Mouse (Mus musculus) kidney, adult 8-10 months (tissue): ENCODE measurements around the gene Tcte1.

Experiments used
- DNase-seq, 2 experiments: peaks; one replicate each; pipeline ENCODE4 v3.0.0; 2022

Gene Tcte1

DNA sequence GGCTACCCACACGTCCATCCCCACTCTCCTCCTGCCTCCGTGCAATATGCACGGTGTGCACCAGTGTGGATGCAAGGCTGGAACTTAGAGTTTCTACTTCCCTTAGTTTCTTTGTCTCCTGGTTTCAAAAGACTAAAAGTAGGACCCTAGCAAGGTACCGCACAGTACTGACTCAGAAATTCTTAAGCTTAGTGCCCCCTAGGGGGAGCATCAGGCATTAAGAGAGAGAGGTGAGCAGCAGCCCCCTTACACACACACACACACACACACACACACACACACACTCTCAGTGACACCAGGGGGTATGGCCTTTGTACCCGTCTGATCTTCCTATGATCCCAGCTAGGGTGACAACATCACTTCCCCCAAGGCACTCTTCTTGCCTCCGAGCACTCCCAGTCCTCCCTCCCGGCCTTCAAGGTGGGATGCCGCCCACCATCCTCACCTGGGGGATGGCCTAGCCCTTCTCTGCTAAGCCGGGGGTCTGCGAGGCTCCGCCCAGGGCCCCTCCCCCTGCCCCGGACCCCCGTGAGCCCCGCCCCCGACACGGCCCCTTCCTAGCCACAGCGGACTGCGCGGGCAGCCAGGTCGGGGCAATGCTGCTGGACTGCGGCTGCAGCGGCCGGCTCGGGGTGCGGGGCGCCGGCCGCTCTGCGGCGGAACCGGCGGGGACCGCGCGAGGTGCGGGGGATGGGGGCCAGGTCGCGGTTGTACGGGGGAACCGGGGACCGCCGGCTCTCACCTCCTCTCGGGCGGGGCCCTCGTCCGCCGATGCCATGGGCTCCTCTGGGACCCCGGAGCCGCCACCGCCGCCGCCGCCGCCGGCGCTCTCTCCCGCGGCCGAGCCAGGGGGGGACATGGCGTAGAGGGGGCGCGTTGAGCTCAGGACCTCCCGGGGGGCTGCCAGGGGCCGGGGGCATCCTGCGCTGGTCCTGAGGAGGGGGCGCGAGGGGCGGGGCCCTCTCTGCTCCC, 25.6 kb downstream of the Tcte1 start:
- no peak for DNase-seq

DNA sequence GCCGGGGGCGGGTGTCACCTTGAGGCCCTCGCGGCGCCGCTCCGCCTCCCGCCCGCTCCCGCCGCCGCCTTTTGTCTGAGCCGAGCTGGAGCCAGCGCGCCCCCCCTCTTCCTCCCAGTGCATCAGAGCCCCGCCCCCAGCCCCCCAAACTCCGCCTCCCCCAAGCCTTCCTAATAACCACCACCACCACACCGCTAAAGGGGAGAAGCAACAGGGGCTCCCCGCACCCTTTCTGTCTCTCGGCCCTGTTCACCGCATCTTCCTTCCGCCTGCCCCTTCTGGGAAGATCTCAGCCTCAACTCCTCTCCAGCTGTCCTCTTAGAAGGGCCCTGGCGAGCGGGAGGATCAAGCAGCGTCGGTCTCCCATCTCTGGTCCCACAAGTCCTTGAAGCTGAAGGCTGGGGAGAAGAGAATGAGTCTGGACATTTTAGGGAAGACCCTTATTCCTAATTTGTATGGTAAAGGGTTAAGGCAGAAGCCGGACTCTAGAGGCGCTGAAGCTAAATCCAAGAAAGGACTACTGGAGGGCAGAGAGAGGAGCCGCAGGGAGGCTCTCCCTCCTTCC, 26.5 kb downstream of the Tcte1 start, which contains the start of gene Tmem151b:
Tmem151b (minus strand) TSS at position 61 of the 565 bp plus-strand sequence.
- no peak for DNase-seq

DNA sequence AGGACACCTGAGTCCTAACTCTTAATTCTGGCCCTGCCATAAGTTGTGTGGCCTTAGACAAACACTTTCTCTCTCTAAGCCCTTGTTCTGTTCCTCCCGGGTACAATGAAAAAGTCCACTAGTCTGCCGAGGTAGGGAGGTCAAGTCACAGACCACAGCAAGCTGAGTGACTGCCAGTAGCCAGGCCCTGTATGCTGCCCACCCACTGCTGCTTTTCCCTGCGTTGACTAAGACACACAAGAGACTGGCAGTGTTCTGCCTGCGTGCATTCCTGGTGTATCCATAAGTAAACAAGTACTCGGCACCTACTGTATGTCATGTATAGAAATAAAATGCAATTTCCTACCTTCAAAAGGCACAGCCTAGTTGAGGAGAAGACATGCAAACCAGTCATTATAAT, 27.0 kb downstream of the Tcte1 start:
- DNase-seq: no peak

DNA sequence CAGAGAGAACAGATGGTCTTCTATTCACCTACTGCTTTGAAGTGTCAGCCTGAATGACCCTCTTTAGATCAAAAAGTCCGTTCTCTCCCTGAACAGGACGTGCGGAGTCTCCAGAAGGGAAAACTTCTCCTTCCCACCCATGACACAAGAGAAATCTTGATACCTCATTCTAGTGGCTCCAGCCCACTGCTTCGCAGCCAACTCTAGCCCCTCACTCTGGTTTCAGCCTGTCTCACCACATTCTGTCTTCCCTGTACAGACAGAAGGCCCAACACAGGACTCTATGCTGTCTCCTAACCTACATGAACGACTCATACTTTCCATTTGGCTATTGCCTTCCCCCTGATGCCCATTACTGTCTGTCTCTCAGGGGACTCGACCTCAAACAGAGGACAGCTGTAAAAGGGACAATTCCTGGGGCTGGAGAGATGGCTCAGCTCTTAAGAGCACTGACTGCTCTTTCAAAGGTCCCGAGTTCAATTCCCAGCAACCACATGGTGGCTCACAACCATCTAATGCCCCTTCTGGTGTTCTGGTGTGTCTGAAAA, 28.1 kb downstream of the Tcte1 start:
- no peak for DNase-seq

DNA sequence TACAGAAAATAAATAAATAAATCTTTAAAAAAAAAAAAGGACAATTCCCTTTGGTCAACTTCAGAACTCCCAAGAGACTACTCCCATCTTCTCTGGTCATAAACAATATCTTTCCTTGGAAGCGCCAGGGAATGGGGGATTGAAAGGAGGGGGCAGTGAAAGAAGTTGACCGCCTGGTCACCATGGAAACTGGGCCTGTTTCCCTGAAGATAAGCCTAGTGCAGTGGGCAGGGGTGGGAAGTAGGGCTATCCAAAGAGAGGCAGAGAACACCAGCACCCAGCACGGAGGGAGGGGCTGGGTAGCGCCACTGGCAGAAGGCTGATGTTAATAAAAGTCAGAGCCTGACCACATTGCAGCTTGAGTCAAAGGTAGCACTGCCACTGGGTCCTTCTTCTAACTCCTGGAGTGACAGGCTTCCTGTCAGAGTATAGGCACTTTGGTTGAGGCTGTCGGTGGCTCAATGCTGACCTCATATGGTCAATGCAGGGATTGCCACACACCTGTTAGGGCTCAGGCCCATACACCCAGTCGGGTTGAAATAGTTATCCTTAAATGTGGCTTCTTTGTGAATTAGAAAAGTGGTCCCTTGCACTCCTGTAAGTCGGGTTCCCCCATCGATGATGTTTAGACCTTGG, 28.7 kb downstream of the Tcte1 start:
- peak; percentile 75 to 87 for DNase-seq

DNA sequence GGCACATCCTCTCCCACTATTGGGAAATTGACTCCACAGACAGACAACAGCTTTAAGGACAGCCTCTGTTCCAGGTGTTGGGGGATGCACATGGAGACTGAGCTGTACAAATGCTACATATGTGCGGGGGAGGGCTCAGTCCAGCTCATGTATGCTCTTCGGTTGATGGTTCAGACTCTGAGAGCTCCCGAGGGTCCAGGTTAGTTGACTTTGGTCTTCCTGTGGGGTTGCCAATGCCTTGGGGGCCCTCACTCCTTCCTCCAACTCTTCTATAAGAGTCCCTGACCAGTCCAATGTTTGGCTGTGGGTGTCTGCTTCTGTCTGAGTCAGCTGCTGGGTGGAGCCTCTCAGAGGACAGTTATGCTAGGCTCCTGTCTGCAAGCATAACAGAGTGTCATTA, 29.8 kb downstream of the Tcte1 start:
- no peak for DNase-seq

DNA sequence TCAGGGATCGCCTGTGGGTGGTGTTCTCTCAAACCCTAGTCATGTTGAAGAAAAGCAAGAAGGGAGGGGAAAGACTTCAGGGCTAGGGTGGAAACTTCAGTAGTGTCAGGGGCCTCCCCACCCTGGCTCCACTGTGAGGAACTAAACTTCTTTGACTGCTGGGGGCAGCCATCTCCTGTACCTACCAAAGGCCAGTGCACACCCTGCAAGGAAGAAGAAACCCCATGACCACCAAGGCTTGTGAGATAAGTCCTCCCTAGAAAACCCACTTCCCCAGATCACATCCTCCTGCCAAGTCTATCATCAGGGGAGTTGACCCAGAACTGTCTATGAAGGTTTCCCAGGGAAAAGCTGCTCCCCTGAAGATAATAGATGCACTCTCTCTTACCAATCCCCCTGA, 31.2 kb downstream of the Tcte1 start:
- no peak for DNase-seq

DNA sequence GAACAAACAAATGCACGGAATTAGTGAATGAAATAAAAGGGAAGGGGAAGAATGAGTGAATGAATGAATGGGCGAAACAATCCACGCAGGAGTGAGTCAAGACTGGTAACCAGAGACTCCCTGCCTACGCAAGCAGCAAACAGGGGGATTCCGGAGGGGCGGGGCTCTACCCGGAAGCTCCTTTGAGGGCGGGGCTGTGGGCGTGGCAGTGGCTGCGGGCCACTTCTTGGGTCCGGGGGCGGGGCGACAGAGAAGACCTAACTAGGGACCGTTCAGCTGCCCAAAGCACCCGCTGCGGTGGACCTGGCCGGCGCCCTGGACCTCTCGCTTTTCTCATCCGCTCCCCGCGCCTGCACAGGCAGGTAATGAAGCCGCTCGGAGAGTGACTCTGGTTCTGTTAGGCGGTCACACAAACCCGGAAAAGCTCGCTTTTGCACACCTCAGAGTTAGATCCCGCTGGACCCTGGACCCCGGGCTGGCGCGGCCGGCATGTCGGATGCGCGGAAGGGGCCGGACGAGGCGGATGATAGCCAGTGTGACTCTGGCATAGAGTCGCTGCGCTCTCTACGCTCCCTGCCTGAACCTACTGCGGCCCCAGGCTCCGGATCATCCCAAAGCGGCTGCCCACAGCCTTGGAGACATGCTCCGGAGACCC, 32.3 kb downstream of the Tcte1 start, which contains the start of gene Nfkbie:
Nfkbie (plus strand) TSS at position 252 of the 655 bp plus-strand sequence.
- peak; percentile 93 to 98 for DNase-seq

DNA sequence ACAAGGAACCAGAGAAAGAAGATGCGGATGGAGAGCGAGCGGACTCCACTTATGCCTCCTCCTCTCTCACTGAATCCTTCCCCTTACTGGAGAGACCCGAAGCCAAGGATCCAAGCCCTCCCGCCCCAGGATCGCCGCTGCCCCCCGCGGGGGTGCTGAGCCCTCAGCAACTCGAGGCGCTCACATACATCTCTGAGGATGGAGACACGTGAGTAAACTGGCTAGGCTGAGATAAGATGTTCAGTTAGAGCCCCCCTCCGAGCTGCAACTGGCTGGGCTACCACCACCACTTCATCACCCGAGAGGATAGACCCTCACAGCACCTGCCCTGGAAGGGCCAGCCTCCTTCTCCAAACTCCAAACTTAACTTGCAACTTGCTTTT, 32.9 kb downstream of the Tcte1 start:
- no peak for DNase-seq

DNA sequence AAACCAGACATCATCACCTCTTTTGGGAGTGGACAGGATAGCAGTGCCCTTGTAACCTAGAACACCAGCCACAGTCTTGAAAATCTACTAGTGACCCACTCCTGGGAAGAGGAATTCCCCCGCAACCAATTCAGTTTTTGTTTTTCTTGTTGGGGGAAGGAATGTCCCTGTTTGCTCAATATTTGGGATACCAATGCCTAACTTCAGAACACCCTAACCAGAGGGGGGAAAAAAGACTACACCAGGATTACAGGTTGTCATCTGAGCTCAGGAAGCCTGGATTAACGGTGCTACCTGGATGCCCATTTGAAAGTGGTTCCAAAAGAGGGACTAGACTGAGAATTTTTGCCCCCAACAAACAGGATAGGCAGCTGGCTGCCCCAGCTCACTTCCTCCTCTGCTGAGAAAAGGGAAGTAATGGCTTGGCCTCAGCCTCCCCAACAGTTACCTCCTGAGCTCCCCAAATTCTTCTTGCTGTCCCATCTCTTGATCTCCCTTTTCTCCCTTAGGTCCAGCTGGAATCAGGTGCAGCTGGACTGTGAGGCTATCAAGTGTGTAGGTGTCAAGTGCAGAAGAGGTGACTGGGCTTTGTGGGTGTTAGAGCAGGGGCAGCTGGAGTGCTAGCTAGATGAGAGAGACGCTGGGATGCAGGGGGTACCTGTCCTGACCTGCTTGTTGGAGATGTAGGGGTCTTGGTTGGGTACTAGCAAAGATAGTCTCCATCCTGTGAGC, 33.4 kb downstream of the Tcte1 start:
- DNase-seq: no peak

DNA sequence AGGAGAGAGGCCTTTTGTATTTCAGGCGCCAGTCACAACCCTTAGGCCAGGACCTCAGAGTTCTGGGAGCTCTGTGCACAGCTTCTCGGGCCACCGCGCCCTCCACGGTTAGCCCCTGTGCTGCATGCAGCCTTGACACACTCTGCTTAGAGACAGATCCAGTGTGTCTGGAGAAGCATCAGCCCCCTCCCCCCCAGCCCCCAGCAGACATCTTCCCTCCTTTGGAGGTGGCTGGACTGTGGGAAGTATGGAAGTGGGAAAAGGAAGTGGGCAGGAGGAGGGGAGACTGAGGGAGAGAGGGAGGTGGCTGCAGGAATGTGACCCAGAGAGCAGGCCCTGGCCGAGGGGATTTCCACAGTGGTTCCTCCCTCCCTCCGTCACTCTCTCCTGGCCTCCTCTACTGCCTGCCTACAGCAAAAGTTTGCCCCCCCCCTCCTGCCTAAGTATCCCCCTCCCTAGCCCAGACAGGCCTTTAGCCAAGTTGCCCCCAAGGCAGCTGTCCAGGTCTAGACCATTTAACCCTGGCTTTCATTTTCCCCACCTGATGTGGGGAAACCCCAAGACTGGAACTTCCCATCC, 34.1 kb downstream of the Tcte1 start:
- no peak for DNase-seq

DNA sequence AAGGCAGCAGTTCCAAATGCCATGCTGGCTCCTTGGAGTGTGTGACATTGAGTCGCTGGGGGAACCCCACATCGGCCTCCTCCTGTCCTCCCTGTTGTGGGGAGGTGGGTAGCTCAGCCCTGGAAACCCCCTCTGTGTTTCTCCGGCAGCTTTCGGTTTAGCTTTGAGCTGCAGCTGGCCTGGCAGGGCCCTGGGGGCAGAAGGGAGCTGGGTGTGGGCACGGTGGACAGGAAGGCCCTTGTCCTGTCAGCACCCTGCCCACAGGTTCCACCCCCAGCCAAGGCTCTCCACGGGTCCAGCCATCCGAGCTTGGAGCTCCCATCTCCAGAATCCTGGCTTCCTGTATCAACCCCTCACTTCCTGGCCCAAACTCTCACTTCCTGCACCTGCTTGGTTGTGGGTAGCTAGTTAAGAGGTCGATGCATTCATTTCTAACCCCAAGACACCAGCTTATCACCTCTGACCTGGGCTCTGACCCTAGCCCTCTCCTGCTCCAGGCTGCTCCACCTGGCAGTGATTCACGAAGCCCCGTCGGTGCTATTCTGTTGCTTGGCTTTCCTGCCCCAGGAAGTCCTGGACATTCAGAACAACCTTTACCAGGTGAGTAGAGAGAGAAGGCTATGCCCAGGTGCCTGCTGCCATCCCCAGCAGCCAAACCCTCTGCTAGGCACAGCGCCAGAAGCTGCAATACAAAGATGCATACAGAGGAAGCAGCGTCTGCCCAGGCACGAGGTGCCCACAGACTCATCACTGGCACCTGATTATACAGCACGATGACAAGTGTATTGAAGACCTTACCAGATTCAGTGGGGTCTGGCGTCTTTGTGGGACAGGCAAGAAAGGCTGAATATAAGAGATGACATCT, 35.0 kb downstream of the Tcte1 start:
- DNase-seq: no peak

DNA sequence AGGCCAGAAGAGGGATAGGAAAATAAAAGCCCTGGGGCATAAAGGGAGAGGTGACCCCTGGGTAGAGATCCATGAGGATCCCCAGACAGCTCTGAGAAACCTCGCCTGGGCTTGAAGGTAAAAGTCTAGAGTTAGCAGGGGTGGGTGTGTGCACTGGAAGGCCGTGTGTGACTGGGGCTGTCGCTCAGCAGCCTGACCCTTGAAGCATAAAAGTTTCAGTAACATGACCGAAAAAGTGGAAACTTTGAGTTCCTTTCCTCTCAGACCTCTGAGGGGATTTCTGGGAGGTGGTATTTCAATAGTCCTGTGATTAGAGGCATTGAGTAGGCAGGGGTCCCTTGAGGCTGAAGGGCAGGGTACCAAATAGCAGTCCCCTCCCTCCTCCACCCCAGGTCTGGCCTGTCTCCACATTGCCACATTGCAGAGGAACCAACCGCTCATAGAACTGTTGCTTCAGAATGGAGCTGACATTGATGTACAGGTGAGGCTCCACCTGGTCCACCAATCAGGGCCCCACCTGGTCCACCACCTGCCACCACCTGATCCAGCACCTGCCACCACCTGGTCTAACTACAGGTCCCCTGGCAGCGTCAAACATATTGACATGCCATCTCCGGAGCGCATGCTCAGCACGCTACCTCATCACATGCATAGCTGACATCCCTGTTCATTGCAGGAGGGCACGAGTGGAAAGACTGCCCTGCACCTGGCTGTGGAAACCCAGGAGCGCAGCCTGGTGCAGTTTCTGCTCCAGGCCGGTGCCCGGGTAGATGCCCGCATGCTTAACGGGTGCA, 36.7 kb downstream of the Tcte1 start:
- DNase-seq: no peak

DNA sequence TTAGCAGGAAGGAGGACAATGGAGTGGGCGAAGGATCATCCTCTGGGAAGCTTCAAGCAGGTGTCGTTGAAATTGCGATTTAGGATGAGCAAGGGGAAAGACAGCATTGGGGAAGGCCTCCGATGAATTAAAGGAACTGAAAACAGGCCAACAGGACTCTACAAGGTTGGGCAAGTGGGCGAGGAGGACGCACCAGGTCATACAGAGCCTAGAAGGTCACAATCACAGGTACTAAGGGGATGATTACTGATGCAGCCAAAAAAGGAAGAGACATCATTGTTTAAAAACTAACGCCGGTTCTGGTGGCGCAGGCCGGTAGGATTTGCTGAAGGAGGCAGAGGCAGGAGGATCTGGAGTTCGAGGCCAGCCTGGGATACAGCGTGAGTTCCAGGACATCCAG, 40.0 kb downstream of the Tcte1 start:
- DNase-seq: no peak

DNA sequence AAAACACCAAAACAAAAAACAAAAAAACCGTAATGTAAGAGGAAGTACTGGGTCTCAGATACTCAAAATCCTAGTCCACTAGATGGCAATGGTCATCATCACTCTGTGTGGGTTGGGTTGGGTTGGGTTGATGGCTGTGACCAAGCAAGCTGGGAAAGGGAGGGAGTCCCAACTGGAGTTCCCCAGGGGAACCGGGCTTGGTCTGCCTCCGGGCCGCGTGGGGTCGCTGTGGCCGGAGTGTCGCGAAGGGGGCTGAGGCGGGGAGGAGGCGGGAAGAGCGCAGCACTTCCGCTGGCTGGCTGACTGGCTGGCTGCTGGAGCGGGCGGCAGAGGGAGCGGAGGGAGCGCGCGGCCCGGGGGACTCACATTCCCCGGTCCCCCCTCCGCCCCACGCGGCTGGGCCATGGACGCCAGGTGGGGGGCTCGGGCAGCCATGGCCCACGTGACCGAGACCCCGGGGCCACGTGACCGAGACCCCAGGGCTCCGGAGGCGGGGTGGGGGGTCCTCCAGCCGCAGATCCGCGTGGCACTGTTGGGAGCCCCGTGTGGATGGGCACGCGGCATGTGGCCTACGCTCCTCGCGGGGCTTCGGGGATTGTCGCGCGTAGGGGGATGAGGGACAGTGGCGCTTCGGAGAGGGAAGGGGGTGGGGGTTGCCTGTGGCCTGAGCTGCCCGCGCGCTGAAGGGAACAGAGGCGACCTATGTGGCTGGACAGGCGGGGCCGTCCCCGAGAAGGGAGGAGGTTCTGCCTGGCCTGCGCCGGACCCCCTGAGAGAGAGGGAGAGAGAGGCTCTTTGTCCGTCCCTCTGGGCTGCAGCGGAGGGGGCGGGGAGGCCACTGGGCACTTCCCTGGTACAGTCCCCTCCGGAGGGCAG, 40.7 kb downstream of the Tcte1 start, which contains the start of gene Slc35b2:
Slc35b2 (plus strand) TSS at position 220 of the 876 bp plus-strand sequence.
- DNase-seq: peak; percentile 91 to 92

DNA sequence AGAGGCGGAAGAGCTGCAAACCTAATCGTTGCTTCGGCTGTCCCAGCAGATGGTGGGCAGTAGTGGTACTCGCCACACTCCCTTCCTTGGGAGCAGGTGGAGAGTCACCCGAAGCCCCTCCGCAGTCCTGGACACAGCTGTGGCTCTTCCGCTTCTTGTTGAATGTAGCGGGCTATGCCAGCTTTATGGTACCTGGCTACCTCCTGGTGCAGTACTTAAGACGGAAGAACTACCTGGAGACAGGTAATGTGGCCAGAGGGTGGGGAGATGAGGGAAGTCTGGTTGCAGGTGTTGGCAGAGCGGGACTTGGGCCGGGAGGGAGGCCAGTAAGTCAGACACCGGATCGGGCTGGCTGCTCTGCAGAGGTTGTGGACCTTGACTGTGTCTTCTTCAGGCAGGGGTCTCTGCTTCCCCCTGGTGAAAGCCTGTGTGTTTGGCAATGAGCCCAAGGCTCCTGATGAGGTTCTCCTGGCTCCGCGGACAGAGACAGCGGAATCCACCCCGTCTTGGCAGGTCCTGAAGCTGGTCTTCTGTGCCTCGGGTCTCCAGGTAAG, 41.4 kb downstream of the Tcte1 start:
- DNase-seq: no peak

DNA sequence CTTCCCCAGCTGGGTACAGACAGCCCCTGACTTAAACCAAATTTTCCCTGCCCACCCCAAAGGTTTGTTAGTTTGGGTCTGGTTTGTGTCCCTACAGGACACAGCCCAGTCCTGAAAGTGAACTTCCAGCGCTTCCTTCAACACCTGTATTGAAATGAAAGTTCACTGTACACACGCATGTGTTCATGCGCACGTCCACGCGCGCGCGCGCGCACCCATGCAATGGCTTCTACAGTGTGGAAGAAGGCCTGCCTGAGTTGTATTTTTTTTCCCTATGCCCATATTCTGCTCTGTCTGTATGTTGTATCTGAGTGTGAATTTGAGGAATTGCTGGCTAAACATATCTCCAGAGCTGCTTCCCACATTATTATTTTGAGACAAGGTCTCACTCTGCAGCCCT, 41.9 kb downstream of the Tcte1 start:
- no peak for DNase-seq

DNA sequence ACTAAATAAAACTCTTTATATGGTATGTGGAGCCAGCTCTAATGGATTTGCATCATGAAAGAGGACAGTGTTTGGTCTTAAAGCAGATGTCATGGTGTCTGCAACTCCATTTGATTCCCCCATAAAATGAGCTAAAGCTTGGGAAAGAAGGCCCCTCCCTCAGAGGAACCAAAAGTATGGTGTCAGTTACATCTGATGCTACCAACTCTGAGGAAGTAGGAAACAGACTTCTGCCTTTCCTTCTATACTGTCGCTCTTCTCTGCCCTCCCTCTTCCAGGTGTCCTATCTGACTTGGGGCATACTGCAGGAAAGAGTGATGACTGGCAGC, 42.8 kb downstream of the Tcte1 start:
- DNase-seq: no peak
